Mouse (Mus musculus): Measurements from ENCODE around the gene Ifnb1.
A peak's percentile ranks its signal among the peaks of the same experiment; 100 is the strongest.
"Not testable (repeated sequence)": the region's sequence is repeated elsewhere in the genome, so short reads cannot be mapped to it uniquely, and the experiment has no call there.

The Ifnb1 gene

DNA sequence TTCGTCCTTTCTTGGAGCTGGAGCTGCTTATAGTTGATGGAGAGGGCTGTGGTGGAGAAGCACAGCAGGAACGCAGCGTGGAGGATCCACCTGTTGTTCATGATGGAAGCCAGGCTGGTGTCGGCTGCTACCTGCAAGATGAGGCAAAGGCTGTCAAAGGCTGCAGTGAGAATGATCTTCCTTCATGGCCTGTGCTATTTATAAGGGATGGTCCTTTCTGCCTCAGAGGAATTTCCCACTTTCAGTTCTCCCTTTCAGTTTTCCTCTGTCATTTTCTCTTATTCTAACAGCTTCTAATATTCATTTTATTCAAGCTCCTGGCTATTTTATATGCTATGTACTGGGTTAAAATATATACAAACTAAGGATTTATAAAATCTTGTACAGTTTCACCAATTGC, at the start of gene Ifnb1:
Ifnb1 (minus strand) TSS at position 101 of the 400 bp plus-strand sequence.
- DNase-seq: no peak

DNA sequence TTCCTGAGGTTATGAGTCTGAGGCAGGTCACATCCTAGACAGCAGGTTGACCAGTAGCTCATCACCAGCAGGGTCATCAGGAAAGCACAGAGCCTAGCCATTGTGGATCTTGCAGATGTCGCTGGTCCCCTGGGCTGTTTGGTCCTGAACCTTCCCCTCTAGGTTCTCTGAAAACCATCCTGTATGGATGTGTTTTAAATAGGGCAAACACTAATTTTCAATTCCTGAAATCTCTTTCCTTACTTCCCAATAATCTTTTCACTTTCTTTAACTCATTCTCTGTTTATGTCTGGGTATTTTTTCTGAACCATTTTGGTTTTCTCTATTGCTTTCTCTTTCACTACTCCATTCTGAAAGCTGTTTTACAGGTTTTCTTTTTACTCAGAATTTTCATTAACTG, 49.1 kb upstream of the Ifnb1 start, which contains the start of gene Ifna14:
Ifna14 (minus strand) TSS at position 101 of the 400 bp plus-strand sequence.
- DNase-seq: no peak

GRCm38 (mm10) chr4:88561791-88562190, 39.2 kb upstream of the Ifnb1 start:
- no peak for DNase-seq

DNA sequence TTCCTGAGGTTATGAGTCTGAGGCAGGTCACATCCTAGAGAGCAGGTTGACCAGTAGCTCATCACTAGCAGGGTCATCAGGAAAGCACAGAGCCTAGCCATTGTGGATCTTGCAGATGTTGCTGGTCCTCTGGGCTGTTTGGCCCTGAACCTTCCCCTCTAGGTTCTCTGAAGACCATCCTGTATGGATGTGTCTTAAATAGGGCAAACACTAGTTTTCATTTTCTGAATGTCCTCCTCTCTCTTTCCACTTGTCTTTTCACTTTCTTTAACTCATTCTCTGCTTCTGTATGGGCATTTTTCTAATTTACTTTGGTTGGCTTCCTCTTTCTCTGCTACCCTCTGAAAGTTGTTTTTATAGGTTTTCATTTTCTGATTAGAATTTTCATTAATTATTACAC, 35.6 kb upstream of the Ifnb1 start, which contains the start of gene Ifna15:
Ifna15 (minus strand) TSS at position 101 of the 400 bp plus-strand sequence.
- not testable (repeated sequence) for DNase-seq

GRCm38 (mm10) chr4:88550161-88550945, 27.8 kb upstream of the Ifnb1 start:
- DNase-seq: peak; percentile 36

GRCm38 (mm10) chr4:88547986-88548385, 25.4 kb upstream of the Ifnb1 start:
- DNase-seq: no peak

DNA sequence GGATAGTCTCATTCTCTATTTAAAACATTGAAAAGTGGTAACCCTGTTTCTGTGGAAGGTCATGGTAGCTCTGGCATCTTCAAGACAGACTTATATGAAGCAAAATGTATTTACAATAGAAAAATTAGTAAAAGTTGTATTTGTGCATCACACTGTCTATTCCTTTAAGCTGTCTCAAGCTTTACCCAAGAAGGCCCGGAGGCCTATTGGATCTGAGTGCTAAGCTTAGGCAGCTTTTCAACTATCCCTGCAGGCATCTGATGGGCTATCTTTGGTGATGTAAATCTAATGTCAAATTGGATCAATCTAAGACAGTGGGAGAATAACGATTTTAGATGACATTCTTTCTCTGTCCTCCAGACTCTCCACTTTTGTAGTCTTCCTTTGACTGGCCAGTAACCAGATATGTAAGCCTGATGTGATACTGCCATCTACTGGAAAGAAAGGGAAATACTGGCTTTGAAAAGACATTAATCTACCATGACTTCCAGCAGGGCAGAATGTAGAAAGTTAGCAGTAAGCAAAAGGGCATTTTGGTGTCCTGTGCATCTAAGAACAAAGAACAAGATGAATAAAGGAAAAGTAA, 21.2 kb upstream of the Ifnb1 start:
- no peak for DNase-seq

DNA sequence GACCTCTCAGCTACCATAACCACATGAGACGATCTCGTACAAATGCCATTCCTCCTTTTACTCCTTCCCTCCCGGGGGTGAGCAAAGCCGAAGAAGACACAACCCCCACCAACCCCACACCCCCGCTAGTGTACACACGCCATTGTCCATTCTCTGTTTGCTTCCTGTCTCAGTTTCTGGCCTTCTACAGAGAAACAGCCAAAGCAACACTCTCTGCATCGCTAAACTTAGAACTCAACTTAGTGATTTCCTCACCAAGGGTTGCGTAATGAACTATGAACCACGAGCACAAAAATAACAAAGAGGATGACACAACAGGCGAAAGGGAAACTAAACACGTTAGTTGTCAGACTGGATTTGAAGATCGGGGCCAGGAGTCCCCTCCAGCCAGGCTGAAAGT, 14.8 kb upstream of the Ifnb1 start:
- DNase-seq: no peak

DNA sequence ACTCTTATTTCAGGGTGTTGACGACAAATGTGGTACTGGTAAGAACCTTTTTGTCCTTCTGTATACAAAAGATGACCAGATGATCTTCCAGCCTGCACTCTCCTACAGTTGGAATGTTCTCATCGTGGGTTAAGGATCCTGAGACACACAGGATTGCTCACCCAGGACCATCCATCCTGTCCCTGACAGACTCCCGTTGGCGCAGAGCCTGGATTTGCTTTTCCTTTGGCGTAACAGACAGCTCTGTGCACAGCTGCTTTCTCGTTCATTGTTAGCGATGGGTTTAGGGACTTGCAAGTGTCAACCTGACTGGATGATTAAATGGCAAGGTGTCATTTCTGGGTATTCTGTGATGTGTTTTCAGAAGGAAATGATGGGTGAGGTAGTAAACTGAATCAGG, 14.1 kb upstream of the Ifnb1 start:
- no peak for DNase-seq

DNA sequence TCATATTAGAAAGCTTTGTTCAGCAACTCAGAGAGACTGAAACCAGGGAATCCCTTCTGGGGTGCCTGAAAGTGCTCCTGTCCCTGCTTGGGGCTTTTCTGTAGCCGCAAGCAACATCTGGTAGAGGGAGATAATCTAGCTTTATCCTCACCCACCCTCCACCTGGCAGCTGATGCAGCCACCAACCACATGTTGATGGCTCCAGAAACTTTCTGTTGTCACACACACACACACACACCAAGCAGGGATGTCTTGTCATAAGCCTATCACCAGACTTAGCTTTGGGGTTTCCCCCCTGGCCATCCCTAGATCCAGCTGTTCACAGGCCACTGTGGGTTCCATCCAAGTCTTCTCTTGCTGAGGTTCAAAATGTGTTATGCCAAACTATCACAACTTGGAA, 13.2 kb upstream of the Ifnb1 start:
- DNase-seq: no peak

- no peak for DNase-seq
These were observed 12.3 kb upstream of the Ifnb1 start for GRCm38 (mm10) chr4:88534903-88535302.

GRCm38 (mm10) chr4:88533499-88533898, 10.9 kb upstream of the Ifnb1 start:
- no peak for DNase-seq

GRCm38 (mm10) chr4:88530892-88531291, 8.3 kb upstream of the Ifnb1 start:
- no peak for DNase-seq

- DNase-seq: no peak
These were observed 7.7 kb upstream of the Ifnb1 start for GRCm38 (mm10) chr4:88530271-88530670.

DNA sequence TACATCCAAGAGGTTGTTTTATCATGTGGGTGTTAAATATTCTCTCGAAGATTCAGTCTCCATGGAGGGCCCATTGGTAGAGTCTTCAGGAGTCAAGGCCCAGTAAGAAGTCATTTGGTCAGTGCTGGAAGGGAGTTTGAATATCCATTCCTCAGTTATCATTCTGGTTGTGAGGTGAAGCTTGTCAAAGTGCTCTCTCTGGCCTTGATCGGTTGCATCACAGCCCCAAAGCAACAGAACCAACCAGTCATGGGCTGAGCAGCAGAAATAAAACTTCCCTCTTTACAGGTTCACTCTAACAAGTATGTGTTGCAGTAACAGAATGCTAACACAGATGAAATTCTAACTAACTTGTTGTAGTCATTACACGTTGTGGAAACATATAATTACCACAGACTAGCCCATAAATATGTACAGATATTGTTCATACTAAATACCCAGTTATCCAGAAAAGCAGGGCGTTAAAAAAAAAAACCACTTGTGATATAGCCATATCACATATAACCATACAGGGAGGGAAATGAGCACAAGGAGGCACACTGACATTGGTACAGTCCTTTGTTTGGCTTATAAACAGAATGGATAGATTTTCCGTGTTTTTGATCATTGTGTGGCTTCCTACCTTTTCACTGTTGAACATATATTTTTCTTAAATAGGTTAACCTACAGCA, 3.9 kb upstream of the Ifnb1 start:
- DNase-seq: no peak

DNA sequence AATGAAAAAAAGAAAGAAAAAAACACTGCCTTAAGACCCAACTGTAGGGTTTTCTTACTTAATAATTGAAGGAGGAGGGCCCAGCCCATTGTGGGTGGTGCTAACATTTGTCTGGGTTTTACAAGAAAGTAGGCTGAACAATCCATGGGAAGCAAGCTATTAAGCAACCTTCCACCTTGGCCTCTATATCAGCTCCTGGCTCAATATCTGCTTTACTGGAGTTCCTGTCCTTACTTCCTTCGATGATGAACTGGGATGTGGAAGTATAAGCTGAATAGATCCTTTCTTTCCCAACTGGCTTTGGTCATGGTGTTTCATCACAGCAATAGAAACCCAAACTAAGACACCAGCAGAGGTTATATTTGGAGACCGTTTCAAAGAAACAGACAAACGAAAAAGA, 2.8 kb upstream of the Ifnb1 start:
- DNase-seq: no peak

DNA sequence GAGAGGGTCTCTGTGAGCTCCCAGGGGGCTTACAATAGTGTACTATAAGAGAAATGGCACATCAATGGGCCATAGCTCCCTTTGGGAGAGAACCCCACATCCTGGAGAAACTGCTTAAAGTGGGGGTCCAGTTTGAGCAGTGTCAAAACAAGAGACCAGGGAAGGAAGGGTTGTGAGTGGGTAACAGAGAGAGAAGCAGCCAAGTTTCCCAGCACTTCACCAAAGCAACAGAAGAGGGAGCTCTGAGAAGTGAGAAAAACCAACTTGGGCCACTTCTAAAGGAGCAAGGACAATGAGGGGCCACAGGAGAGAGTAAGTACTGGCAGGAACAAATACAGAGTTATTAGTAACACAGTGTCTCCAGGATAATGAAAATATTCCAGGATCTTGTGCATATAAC, 667 bp upstream of the Ifnb1 start:
- DNase-seq: no peak

DNA sequence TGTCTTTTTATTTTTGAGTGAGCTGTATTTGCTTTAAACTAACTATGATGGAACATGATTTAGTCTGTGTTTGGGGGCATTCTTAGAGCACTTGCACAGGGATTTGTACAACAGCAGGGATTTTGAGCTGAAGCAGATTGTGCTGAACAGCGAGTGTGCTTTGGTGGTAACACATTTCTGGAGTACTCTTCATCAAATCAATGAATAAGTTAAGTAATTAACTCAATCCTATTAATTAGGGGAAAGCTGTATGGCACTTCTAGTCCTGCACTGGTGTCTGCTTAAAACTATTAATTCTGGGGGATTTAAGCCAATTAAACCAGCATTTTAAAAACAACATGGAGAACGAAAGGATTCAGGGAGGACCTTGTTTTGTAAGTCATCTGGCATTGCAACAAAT, 4.6 kb downstream of the Ifnb1 start:
- no peak for DNase-seq

GRCm38 (mm10) chr4:88515711-88516211, 6.8 kb downstream of the Ifnb1 start:
- no peak for DNase-seq

- no peak for DNase-seq
These were observed 7.3 kb downstream of the Ifnb1 start for GRCm38 (mm10) chr4:88515250-88515649.

DNA sequence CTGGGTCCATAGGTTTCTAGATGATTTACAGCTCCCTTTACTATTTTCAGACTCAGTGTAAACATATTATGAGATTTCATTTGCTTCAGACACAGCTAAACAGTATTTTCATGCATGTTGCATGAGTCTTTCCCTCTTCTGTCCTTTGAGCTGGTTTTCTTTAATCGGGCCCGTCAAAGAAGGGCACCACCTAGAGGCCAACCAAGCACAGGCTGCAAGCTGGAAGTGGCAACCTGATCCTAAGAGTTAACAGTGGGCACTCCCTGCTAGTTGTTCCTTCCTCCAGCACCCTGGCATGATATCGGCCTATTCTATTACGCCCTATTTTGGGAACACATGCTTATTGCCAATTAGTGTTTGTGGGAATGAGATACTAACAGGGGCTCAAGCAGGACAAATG, 8.2 kb downstream of the Ifnb1 start:
- DNase-seq: peak; percentile 24

GRCm38 (mm10) chr4:88513743-88514142, 8.8 kb downstream of the Ifnb1 start:
- no peak for DNase-seq

- DNase-seq: no peak
These were observed 18.8 kb downstream of the Ifnb1 start for GRCm38 (mm10) chr4:88503753-88504152.

- DNase-seq: no peak
These were observed 21.3 kb downstream of the Ifnb1 start for GRCm38 (mm10) chr4:88501247-88501646.

Measured in right cerebral cortex, postnatal 25 days (tissue).